Mouse (Mus musculus) inflammation-experienced regulatory T-cells (primary cell): ENCODE measurements around the gene Dock3. TPM values are rescaled to one million over a fixed set of nuclear protein-coding genes. Genes with fewer than 3 reads are reported as not detected.

Experiments
- polyA plus RNA-seq, 2 experiments: library from polyadenylated mRNA; unstranded; fragments of 100-300 nt; shearing (Covaris generic); gene quantifications; one replicate each; pipeline ENCODE4 v1.2.1; 2017

The Dock3 gene
- polyA plus RNA-seq, result 1 to 10 TPM in 1 of 2 experiments, under 1 TPM in 1; 0.78 to 1.3 TPM

GRCm38 (mm10) chr9:107231539-107232139 is at the start of gene Dock3:
TSS of gene Dock3 (minus strand) at chr9:107231909.

GRCm38 (mm10) chr9:106891829-106892551 is 339.7 kb downstream of the Dock3 start, which contains the start of gene Manf:
TSS of gene Manf (minus strand) at chr9:106891979.

GRCm38 (mm10) chr9:106886828-106887702 is 344.6 kb downstream of the Dock3 start, which contains the start of gene Rbm15b:
TSS of gene Rbm15b (minus strand) at chr9:106887428.

Other genes starting within 250 kb of the Dock3 start
- 100 to 1,000 TPM; 108 to 120 TPM for gene Mapkapk3, start 58.0 kb upstream of the Dock3 start, polyA plus RNA-seq
- gene Cish, start 64.1 kb upstream of the Dock3 start, polyA plus RNA-seq, result 100 to 1,000 TPM; 218 to 331 TPM
- gene Hemk1, start 106.4 kb upstream of the Dock3 start, polyA plus RNA-seq, result 10 to 100 TPM; 16.4 to 30.8 TPM
- 1 to 10 TPM; 3.3 to 3.5 TPM for gene 6430571L13Rik, start 108.7 kb upstream of the Dock3 start, polyA plus RNA-seq
- gene Cacna2d2, start 167.7 kb upstream of the Dock3 start, polyA plus RNA-seq, result under 1 TPM; 0.24 to 0.78 TPM